Mouse (Mus musculus): Measurements from ENCODE around the gene Wfdc15a. TPM values are rescaled to one million over a fixed set of nuclear protein-coding genes. Genes with fewer than 3 reads are reported as not detected.

Gene Wfdc15a
- total and polyA plus RNA-seq, 3 experiments, result not detected

DNA sequence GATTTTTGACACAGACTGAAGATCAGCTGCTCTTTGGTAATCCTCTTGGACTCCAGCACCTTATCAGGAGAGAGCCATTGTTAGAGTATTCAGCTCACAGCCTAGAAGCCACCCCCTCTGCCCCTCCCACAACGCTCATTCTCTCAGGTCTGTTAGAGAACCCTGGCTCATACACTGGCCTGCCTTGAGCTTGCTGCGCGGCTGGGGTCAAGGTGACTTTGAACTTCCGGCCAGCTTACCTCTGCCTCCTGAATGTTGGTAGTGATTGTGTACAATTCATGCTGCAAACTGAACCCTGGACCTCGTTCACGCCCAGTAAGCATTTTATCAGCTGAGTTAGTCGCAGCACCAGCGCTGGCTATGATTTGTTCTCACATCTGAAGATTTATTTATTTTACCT, 32.7 kb upstream of the Wfdc15a start:
- no peak for DNase-seq (ENCODE audit: low read depth, low spot score)
- TF ChIP-seq MAX (IDR thresholded peaks at IDR 0.05; ENCODE audit: low read length) (no peak), MEF2A (IDR thresholded peaks at IDR 0.05; ENCODE audit: extremely low read depth, insufficient replicate concordance, low read depth, low read length, poor library complexity, severe bottlenecking) (no peak), MAZ (IDR thresholded peaks at IDR 0.05; ENCODE audit: low read depth, low read length) (no peak), CTCF (IDR thresholded peaks at IDR 0.05 in 2 of 3, conservative IDR thresholded peaks at IDR 0.05 in 1 of 3; ENCODE audit: control insufficient read depth in 1 of 3, insufficient read depth in 1 of 3, low read depth in 2 of 3, low read length in 3 of 3, poor library complexity in 1 of 3, severe bottlenecking in 1 of 3) (no peak), ZC3H11A (IDR thresholded peaks at IDR 0.05; ENCODE audit: low read depth, low read length) (no peak), ZMIZ1 (IDR thresholded peaks at IDR 0.05; ENCODE audit: low read depth, low read length) (no peak), JUND (IDR thresholded peaks at IDR 0.05; ENCODE audit: low read depth, low read length) (no peak), MYC (IDR thresholded peaks at IDR 0.05; ENCODE audit: low read depth, low read length) (no peak), GABPA (IDR thresholded peaks at IDR 0.05; ENCODE audit: low read depth, low read length) (no peak), NELFE (IDR thresholded peaks at IDR 0.05; ENCODE audit: low read depth, low read length) (no peak)
- Histone ChIP-seq H3K27me3 (ENCODE audit: control insufficient read depth in 1 of 2, insufficient read depth in 2 of 2, low read length in 2 of 2) (peaks cover 3% of the 10 kb centered on the region in 2 experiments; a peak in 3 of 4 replicates), H3K4me1 (ENCODE audit: control insufficient read depth in 1 of 2, insufficient read depth in 2 of 2, low read length in 2 of 2) (no peaks in the 10 kb centered on the region), H3K9me3 (replicated peaks; ENCODE audit: insufficient read depth, low read length) (no peaks in the 10 kb centered on the region), H3K9ac (ENCODE audit: control insufficient read depth, low read depth, low read length, poor library complexity, severe bottlenecking) (no peak overlapping the region), H3K4me3 (ENCODE audit: control insufficient read depth in 1 of 2, insufficient read depth in 1 of 2, low read depth in 2 of 2, low read length in 2 of 2) (no peak overlapping the region), H3K27ac (ENCODE audit: control insufficient read depth, low read depth, low read length) (no peak overlapping the region), H3K79me2 (ENCODE audit: control insufficient read depth, insufficient read depth, low read length, poor library complexity) (no peaks in the 10 kb centered on the region), H3K36me3 (ENCODE audit: control insufficient read depth in 1 of 2, insufficient read depth in 2 of 2, low read length in 2 of 2) (no peaks in the 10 kb centered on the region)

GRCm38 (mm10) chr2:164228361-164229070, 28.6 kb upstream of the Wfdc15a start:
- no peak overlapping the region for H3K9ac ChIP-seq (ENCODE audit: control insufficient read depth, low read depth, low read length, poor library complexity, severe bottlenecking)
- DNase-seq (ENCODE audit: low read depth, low spot score), result no peak
- H3K36me3 ChIP-seq (ENCODE audit: control insufficient read depth in 1 of 2, insufficient read depth in 2 of 2, low read length in 2 of 2), result no peaks in the 10 kb centered on the region
- peaks cover 3% of the 10 kb centered on the region in 2 experiments for H3K27me3 ChIP-seq (ENCODE audit: control insufficient read depth in 1 of 2, insufficient read depth in 2 of 2, low read length in 2 of 2)
- no peaks in the 10 kb centered on the region for H3K79me2 ChIP-seq (ENCODE audit: control insufficient read depth, insufficient read depth, low read length, poor library complexity)
- no peaks in the 10 kb centered on the region for H3K9me3 ChIP-seq (replicated peaks; ENCODE audit: insufficient read depth, low read length)
- no peaks in the 10 kb centered on the region for H3K4me1 ChIP-seq (ENCODE audit: control insufficient read depth in 1 of 2, insufficient read depth in 2 of 2, low read length in 2 of 2)
- TF ChIP-seq MYC (IDR thresholded peaks at IDR 0.05; ENCODE audit: low read depth, low read length), result no peak
- no peak for TF ChIP-seq ZNF384 (IDR thresholded peaks at IDR 0.05; ENCODE audit: low read depth, low read length)
- no peak for TF ChIP-seq TCF12 (IDR thresholded peaks at IDR 0.05; ENCODE audit: low read depth, low read length)
- no peak for TF ChIP-seq ZKSCAN1 (IDR thresholded peaks at IDR 0.05; ENCODE audit: low read depth, low read length)
- no peak for TF ChIP-seq RAD21 (IDR thresholded peaks at IDR 0.05; ENCODE audit: low read depth, low read length)
- no peak for TF ChIP-seq RCOR1 (IDR thresholded peaks at IDR 0.05; ENCODE audit: low read depth, low read length)
- no peak for TF ChIP-seq ZC3H11A (IDR thresholded peaks at IDR 0.05; ENCODE audit: low read depth, low read length)
- TF ChIP-seq POLR2A (IDR thresholded peaks at IDR 0.05; ENCODE audit: control insufficient read depth in 1 of 2, insufficient read depth in 1 of 2, low read depth in 1 of 2, low read length in 2 of 2, poor library complexity in 1 of 2), result no peak
- no peak for TF ChIP-seq SMC3 (IDR thresholded peaks at IDR 0.05; ENCODE audit: low read depth, low read length)
- no peak for TF ChIP-seq GABPA (IDR thresholded peaks at IDR 0.05; ENCODE audit: low read depth, low read length)
- no peak for TF ChIP-seq MAFK (IDR thresholded peaks at IDR 0.05; ENCODE audit: borderline replicate concordance, low read depth, low read length)
- TF ChIP-seq USF1 (IDR thresholded peaks at IDR 0.05; ENCODE audit: low read depth, low read length), result no peak
- no peak overlapping the region for H3K27ac ChIP-seq (ENCODE audit: control insufficient read depth, low read depth, low read length)
- no peak overlapping the region for H3K4me3 ChIP-seq (ENCODE audit: control insufficient read depth in 1 of 2, insufficient read depth in 1 of 2, low read depth in 2 of 2, low read length in 2 of 2)

All from MEL (cell line).